Mouse (Mus musculus): Measurements from ENCODE around the gene Slc22a12.

Gene Slc22a12

DNA sequence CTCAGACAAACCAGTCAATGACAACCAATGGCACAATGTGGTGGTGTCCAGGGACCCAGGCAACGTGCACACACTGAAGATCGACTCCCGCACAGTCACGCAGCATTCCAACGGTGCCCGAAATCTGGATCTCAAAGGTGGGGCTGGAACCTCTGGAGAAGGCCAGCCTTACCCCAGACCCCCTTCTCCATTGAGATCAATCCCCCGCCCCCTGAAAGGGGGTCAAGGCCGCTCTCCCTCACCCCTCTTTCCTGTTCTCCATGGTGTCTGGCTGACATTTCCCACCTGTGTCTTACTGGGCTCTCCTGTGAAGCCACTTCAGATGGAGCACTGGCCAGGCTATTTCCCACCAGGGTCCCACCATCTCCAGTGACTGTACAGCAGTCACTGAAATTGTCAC is 51.3 kb downstream of the Slc22a12 start:
- no peak for DNase-seq

DNA sequence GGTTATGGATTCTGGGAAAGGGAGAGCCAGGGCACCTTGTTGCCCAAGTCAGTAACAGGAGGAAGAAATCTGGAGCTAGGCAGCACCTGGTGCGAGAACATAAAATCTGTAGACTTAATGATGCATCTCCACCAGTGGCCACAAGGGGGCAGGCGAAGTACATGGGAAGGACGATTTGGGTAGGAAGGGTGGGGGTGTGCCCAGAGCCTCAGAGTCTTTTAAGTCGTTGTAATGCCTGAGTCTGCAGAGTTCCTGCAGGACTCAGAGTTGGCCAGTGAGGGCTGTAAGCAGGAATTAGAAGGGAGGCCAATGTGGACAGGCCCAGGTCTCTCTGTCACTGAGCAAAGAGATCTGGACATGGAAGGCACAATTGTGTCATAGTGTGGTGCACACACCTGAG is 53.8 kb downstream of the Slc22a12 start:
- peak; percentile 91 for DNase-seq

Measured in lung, postnatal 36 days (tissue).